In genomic region chr5:76135644-76136043, GRCm38 (mm10) we compare ENCODE assay signal across 15 mouse cellular contexts. TPM values are rescaled to one million over a fixed set of nuclear protein-coding genes. Genes with fewer than 3 reads are reported as not detected.
DNase-seq lines count a peak whose midpoint lies in the region; ATAC-seq and TF ChIP-seq lines count a peak whose summit lies in the region.
"Had no signal": no experiment of that assay in that cellular context is flagged by ENCODE, and none has a peak within 500 bp of the region (broad histone marks: within the 10 kb centered on the region; RNA-seq: fewer than 3 reads in every experiment).

No protein-coding gene starts in this region.

- no peak overlapping the region for H3K9ac ChIP-seq in kidney, embryonic 15.5 days
- no peak overlapping the region for H3K9ac ChIP-seq in kidney, embryonic 16.5 days (replicated peaks; ENCODE audit: low read length)
- no peak overlapping the region for H3K9ac ChIP-seq in lung, embryonic 14.5 days
- H3K9ac ChIP-seq: forebrain, embryonic 13.5 days; hindbrain, embryonic 15.5 days; liver, embryonic 13.5 days had no signal

- intact Hi-C loops in left cerebral cortex, postnatal 10 days (cut with DNase I), result no loop called here

- peak; percentile 34 for DNase-seq in NIH3T3 (ENCODE audit: low read depth)
- DNase-seq in gonadal fat pad, adult 2 months (ENCODE audit: low read depth), result peak; percentile 70
- peak; percentile 62 for DNase-seq in lung, embryonic 14.5 days
- DNase-seq in left cerebral cortex, postnatal 10 days (ENCODE audit: extremely low spot score in 1 of 2, low spot score in 2 of 2), result no peak
- DNase-seq in cerebellum, postnatal 14 days, result no peak
- DNase-seq: cerebellum, adult 8-10 months; liver, embryonic 13.5 days; right cerebral cortex, postnatal 4 days had no signal

- H3K4me1 ChIP-seq in kidney, embryonic 15.5 days, result peaks cover 10% of the 10 kb centered on the region
- peaks cover 9% of the 10 kb centered on the region for H3K4me1 ChIP-seq in kidney, embryonic 16.5 days (ENCODE audit: insufficient read depth, low read length)
- peaks cover 5% of the 10 kb centered on the region; the same call in 1 of the 2 replicates for H3K4me1 ChIP-seq in lung, embryonic 14.5 days (ENCODE audit: insufficient read depth)

- no peaks in the 10 kb centered on the region for H3K9me3 ChIP-seq in kidney, embryonic 15.5 days (replicated peaks)
- no peaks in the 10 kb centered on the region for H3K9me3 ChIP-seq in kidney, embryonic 16.5 days (ENCODE audit: low read length)
- no peaks in the 10 kb centered on the region for H3K9me3 ChIP-seq in lung, embryonic 14.5 days (ENCODE audit: low read depth, low read length)
- H3K9me3 ChIP-seq: forebrain, embryonic 13.5 days; hindbrain, embryonic 15.5 days; liver, embryonic 13.5 days had no signal

- 60% methylated on average over 1 of the region's 1 CpGs for WGBS in kidney, embryonic 15.5 days
- WGBS in kidney, embryonic 16.5 days, result 73% methylated on average over 1 of the region's 1 CpGs
- 58% methylated on average over 1 of the region's 1 CpGs for WGBS in lung, embryonic 14.5 days

- H3K27me3 ChIP-seq in kidney, embryonic 15.5 days, result no peaks in the 10 kb centered on the region
- H3K27me3 ChIP-seq in kidney, embryonic 16.5 days (ENCODE audit: insufficient read depth, low read length), result no peaks in the 10 kb centered on the region
- H3K27me3 ChIP-seq in lung, embryonic 14.5 days (ENCODE audit: insufficient read depth, low read length), result no peaks in the 10 kb centered on the region
- H3K27me3 ChIP-seq: forebrain, embryonic 13.5 days; hindbrain, embryonic 15.5 days; liver, embryonic 13.5 days had no signal

- peak overlapping the region; percentile 7; the same call in 1 of the 2 replicates for H3K27ac ChIP-seq in kidney, embryonic 15.5 days
- H3K27ac ChIP-seq in kidney, embryonic 16.5 days (ENCODE audit: low read length), result no peak overlapping the region
- H3K27ac ChIP-seq in lung, embryonic 14.5 days (ENCODE audit: low read depth), result 0 out of 2 replicates have a peak overlapping the region, but pooled peaks have one; percentile 2
- H3K27ac ChIP-seq: forebrain, embryonic 13.5 days; hindbrain, embryonic 15.5 days; layer of hippocampus, adult 2 months; liver, embryonic 13.5 days had no signal

- TF ChIP-seq CTCF in lung, embryonic 14.5 days (IDR thresholded peaks at IDR 0.05; ENCODE audit: low read depth), result no peak

- no peak overlapping the region for H3K4me3 ChIP-seq in kidney, embryonic 15.5 days (replicated peaks)
- H3K4me3 ChIP-seq in kidney, embryonic 16.5 days (ENCODE audit: low read length), result no peak overlapping the region
- no peak overlapping the region for H3K4me3 ChIP-seq in lung, embryonic 14.5 days (ENCODE audit: low read depth, low read length)
- H3K4me3 ChIP-seq: forebrain, embryonic 13.5 days; hindbrain, embryonic 15.5 days; layer of hippocampus, adult 2 months; liver, embryonic 13.5 days had no signal

- no peaks in the 10 kb centered on the region for H3K36me3 ChIP-seq in kidney, embryonic 15.5 days
- no peaks in the 10 kb centered on the region for H3K36me3 ChIP-seq in kidney, embryonic 16.5 days (ENCODE audit: insufficient read depth, low read length)
- H3K36me3 ChIP-seq in lung, embryonic 14.5 days (ENCODE audit: insufficient read depth), result no peaks in the 10 kb centered on the region
- H3K36me3 ChIP-seq: hindbrain, embryonic 15.5 days; liver, embryonic 13.5 days had no signal

- no peak overlapping the region for H3K4me2 ChIP-seq in kidney, embryonic 15.5 days
- no peak overlapping the region for H3K4me2 ChIP-seq in kidney, embryonic 16.5 days (replicated peaks; ENCODE audit: low read depth, low read length)
- no peak overlapping the region for H3K4me2 ChIP-seq in lung, embryonic 14.5 days
- H3K4me2 ChIP-seq: forebrain, embryonic 13.5 days; hindbrain, embryonic 15.5 days; liver, embryonic 13.5 days; midbrain, embryonic 11.5 days had no signal

- no peak for ATAC-seq in kidney, embryonic 15.5 days (replicated peaks; ENCODE audit: low FRiP score)
- no peak for ATAC-seq in kidney, embryonic 16.5 days (ENCODE audit: low FRiP score, low TSS enrichment)
- no peak for ATAC-seq in lung, embryonic 14.5 days (ENCODE audit: insufficient read depth)
- ATAC-seq in activated CD4-positive, CD25-positive, alpha-beta regulatory T cell, adult 4 months, result no peak
- ATAC-seq: forebrain, embryonic 13.5 days had no signal

RNA-seq across cellular contexts. Expression of gene Srd5a3, which starts 4.4 kb away (rescaled TPM):
- 40.0 and 40.4 TPM in 2 replicates for polyA plus RNA-seq in kidney, embryonic 15.5 days (2015; fragmentation: Nextera tagmentation; extraction: Ambion mirVana)
- polyA plus RNA-seq in kidney, embryonic 16.5 days (2015; fragmentation: Nextera tagmentation; extraction: Ambion mirVana), result 42.8 and 44.5 TPM in 2 replicates
- 48.7 and 52.0 TPM in 2 replicates for polyA plus RNA-seq in gonadal fat pad, adult 2 months (2012; rRNA removed)
- polyA plus RNA-seq in lung, embryonic 14.5 days (2014; fragmentation: Nextera tagmentation; extraction: Ambion mirVana), result 35.7 and 37.6 TPM in 2 replicates
- 10 to 100 TPM; 16.0 to 19.5 TPM for total RNA-seq in left cerebral cortex, postnatal 10 days (2021)
- polyA plus RNA-seq in activated CD4-positive, CD25-positive, alpha-beta regulatory T cell, adult 4 months (2017; shearing (Covaris generic)), result 10 to 100 TPM; 28.2 to 36.6 TPM

RNA-seq across cellular contexts. Expression of gene Tmem165, which starts 48.0 kb away (rescaled TPM):
- polyA plus RNA-seq in kidney, embryonic 15.5 days (2015; fragmentation: Nextera tagmentation; extraction: Ambion mirVana), result 97.4 and 104 TPM in 2 replicates
- 87.3 and 87.6 TPM in 2 replicates for polyA plus RNA-seq in kidney, embryonic 16.5 days (2015; fragmentation: Nextera tagmentation; extraction: Ambion mirVana)
- polyA plus RNA-seq in gonadal fat pad, adult 2 months (2012; rRNA removed), result 50.2 and 51.2 TPM in 2 replicates
- 133 and 137 TPM in 2 replicates for polyA plus RNA-seq in lung, embryonic 14.5 days (2014; fragmentation: Nextera tagmentation; extraction: Ambion mirVana)
- total RNA-seq in left cerebral cortex, postnatal 10 days (2021), result 10 to 100 TPM; 44.1 to 46.9 TPM
- 10 to 100 TPM in 1 of 2 experiments, 1 to 10 TPM in 1; 7.9 to 13.8 TPM for polyA plus RNA-seq in activated CD4-positive, CD25-positive, alpha-beta regulatory T cell, adult 4 months (2017; shearing (Covaris generic))

Comparison
In these comparisons a context has a peak if more than half of its experiments do, and no peak if none do; other contexts are left out.
1. DNase-seq: peak in NIH3T3 (single experiment), gonadal fat pad, adult 2 months (single experiment) and lung, embryonic 14.5 days (single experiment); none in left cerebral cortex, postnatal 10 days (0 of 2) and cerebellum, postnatal 14 days (0 of 2).